Mouse (Mus musculus): ENCODE data around the gene Cyp2c23. TPM values are rescaled to one million over a fixed set of nuclear protein-coding genes. Genes with fewer than 3 reads are reported as not detected.

The Cyp2c23 gene
- total RNA-seq (2021) = not detected
- long read RNA-seq, experiment 1 = 0 reads
- long read RNA-seq, experiment 2 = 0 reads

DNA sequence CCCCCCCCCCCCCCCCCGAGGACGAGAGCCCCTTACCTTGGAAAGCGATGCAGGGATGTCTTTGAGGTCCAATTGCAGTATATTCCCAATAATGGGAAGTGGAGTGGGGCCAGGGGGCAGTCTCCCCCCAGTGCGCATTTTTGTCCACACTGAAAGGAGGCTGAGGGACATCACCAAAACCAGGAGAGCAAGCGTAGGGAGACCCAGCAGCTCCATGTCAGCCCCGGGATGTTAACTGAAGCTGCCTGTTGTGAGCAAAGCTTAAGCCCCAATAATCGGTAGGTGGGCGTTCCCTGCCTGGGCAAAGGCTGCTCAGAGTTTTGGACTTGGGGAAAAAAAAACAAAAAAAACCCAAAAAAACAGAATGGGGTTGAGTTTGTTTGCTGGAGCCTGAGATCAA, at the start of gene Cyp2c23:
Gene Cyp2c23, minus strand, starts transcription at position 237 of the 400 bp plus-strand sequence.
- intact Hi-C loops (cut with DNase I; ENCODE audit: low total_unique reads) = no loop called here
- no peak for DNase-seq

- intact Hi-C loops (cut with DNase I; ENCODE audit: low total_unique reads) = no loop called here
- no peak for DNase-seq
These were observed 48.0 kb upstream of the Cyp2c23 start for GRCm38 (mm10) chr19:44077024-44077423.

DNA sequence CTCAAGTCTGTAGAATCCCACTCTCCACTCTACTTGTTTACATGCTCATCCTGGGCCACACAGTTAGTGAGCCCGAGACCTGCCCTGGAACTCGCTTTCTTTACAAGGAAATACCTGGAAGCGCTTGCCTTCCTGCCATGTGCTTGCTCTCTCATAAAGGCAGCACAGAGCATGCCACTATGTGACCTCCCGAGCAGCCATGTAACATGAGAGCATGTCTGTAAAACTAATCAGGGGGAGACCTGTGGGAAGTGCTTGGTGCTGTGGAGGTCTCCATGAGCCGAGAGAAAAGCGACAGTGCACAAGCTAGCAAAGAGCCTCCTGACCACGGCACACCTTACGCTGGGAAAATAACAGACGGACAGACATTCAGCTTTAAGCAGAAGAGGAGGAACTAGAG, 47.4 kb upstream of the Cyp2c23 start:
- intact Hi-C loops (cut with DNase I; ENCODE audit: low total_unique reads) = no loop called here
- DNase-seq = no peak

DNA sequence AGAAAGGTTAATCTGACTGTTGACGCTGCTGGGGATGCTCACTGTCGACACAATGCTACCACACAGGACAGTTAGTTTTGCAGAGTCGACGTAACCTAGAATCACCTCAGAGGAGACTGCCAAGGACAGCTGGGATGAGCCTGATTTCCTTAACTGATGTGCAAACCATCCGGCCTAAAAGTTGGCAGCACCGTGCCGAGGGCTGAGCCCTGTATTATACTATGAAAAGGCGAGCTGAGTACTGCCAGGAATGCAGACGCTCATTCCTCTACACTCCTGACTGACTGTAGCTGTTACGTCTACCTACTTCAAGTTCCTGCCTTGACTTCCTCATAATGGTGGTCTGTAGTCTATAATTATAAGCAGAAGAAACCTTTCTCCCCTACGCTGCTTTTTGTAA, 46.0 kb upstream of the Cyp2c23 start:
- intact Hi-C loops (cut with DNase I; ENCODE audit: low total_unique reads) = no loop called here
- no peak for DNase-seq

DNA sequence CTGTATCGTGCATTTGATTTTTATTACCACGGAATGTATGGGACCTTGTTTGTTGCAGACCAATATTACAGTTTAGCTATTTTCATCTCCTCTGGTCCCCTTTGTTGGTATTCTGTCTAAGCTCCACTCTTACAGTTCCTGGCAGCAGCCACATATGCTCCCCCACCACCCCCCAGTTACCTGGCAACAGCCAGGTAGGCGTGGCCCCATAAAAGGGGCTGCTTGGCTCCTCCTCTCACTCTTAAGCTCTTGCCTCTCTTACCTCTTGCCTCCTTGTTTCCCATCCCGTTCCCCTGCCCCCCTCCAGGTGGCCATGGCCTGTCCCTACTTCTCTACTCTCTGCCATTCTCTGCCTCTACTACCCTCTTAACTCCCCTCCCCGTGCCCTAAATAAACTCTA, 42.2 kb upstream of the Cyp2c23 start:
- intact Hi-C loops (cut with DNase I; ENCODE audit: low total_unique reads) = no loop called here

GRCm38 (mm10) chr19:44069914-44070232, 40.9 kb upstream of the Cyp2c23 start:
- intact Hi-C loops (cut with DNase I; ENCODE audit: low total_unique reads) = no loop called here
- no peak for DNase-seq

More for the DNA sequence above, 42.2 kb upstream of the Cyp2c23 start:
- no peak for DNase-seq

- intact Hi-C loops (cut with DNase I; ENCODE audit: low total_unique reads) = no loop called here
These were observed 40.3 kb upstream of the Cyp2c23 start, which contains the start of gene Erlin1 for GRCm38 (mm10) chr19:44069121-44069913. TSS of gene Erlin1 (minus strand) at chr19:44069785.

DNA sequence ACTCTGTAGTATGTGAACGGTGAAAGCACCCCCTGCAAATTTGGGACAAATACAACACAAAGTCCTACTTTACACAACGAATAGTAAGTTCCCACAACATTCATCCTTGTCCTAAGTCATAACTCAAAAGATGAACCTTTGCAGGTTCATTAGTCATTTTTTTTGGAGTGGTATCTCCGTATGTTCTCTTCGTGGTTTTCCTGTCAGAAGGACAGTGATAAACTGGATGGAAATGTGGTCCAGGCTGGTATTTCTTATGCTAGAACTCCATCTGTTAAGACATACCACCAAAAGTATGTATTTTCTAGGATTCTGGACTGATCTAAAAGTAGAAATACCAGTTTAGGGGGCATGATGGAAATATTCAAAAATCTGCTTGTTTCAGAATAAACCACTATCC, 39.2 kb upstream of the Cyp2c23 start:
- no peak for DNase-seq
- intact Hi-C loops (cut with DNase I; ENCODE audit: low total_unique reads) = no loop called here

More at GRCm38 (mm10) chr19:44069121-44069913, 40.3 kb upstream of the Cyp2c23 start, which contains the start of gene Erlin1:
- DNase-seq = peak; percentile 91

DNA sequence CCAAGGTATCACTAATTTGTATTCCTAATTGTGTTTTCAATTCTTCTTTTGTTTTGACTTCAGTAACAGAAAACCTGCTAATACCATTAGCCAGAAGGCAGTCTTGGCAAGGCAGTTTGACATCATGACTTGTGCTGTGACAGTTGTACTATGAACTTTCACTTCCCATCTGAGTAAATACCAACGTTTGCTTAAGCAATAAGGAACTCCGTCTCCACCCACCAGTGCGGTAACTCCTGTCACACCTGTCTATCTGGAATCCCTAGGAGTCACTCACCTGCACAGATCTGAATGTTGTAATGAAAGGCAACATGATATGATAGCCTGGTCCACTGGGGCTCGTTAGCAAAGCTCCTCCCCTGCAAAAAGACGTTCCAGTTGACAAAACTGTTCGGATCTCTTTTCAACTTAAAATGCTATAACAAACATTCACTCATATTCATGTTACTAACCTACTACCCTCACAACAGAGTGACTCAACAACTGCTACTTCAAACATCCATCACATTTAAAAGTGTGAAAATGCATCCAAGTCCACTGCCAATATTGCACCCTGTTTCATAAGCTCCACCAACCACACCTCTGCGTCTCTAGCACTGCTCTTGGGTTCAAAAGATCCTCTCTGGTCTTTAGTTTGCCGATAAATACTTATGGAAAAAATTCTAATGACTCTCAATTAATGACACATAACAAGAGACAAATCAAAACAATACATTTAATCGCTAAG, 38.5 kb upstream of the Cyp2c23 start:
- no peak for DNase-seq
- intact Hi-C loops (cut with DNase I; ENCODE audit: low total_unique reads) = no loop called here

DNA sequence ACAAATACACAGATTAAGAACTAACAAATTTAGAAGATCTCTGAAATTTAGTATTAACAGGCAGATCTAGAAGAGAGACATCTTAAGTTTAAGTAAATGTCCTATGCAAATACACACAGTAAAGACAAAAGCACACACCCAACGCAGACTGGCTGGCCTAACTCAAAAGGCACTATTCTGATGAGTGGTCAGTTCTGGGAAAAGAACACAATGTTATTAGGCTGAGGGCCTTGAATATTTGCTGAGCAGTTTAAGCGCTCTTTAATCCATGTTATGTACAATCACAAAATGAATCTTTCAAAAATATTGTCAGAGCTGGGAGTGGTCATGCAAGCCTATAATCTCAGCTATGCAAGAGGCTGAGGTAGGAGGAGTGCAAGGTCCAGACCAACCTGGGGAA, 35.7 kb upstream of the Cyp2c23 start:
- intact Hi-C loops (cut with DNase I; ENCODE audit: low total_unique reads) = no loop called here
- DNase-seq = no peak

DNA sequence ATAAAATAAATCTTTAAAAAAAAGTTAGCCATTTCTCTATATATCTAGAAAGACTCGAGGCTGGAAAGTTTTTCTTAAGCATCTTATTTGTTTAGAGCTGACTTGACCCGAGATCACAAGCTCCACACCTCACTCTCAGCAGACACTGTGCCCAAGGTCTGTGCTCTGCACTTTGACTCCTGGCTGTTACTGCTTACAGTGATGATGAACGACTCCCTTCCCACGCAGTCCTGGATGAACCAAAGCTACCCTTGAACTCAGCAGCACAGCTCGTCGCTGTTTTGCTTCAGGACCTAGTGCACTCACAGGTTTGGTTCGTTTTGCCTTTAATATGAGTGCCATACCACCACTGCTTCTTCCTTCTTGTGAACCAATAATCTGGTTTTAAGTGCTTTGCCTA, 34.8 kb upstream of the Cyp2c23 start:
- intact Hi-C loops (cut with DNase I; ENCODE audit: low total_unique reads) = no loop called here
- DNase-seq = no peak

DNA sequence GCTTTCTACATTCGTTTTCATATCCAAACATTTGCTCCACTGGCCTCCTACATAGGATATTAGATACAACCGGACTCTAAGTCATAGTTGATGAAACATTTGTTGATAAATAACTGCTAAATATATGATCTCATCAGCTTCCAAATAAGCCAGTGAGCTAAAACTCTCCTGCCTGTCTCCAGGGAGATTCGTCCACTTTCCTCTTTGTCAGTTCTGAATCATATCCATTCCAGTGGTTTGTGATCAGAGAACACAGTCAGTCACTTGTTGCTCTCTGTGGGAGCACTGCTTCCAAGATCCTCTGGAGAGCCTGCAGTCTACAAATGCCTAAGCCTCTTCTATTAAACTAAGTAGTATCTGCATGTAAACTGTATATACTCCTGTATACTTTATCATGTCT, 31.2 kb upstream of the Cyp2c23 start:
- intact Hi-C loops (cut with DNase I; ENCODE audit: low total_unique reads) = no loop called here
- DNase-seq = no peak

GRCm38 (mm10) chr19:44055173-44055826, 26.3 kb upstream of the Cyp2c23 start:
- intact Hi-C loops (cut with DNase I; ENCODE audit: low total_unique reads) = no loop called here

DNA sequence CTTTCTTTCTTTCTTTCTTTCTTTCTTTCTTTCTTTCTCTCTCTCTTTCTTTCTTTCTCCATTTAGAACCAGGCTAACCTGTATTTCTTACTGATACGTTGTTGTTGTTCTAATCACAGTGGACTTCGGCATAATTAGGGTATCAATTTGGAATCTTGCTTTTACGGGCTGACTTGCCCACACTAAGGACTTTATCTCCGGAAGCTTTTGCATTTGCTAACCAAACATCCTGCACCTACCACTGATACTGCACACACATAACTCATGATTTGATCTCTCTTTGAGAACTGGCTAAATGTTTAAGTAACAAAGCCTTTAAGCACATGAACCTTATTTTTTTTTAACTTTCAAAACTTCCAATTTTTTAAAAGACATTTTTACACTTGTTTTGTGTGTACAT, 21.4 kb upstream of the Cyp2c23 start:
- intact Hi-C loops (cut with DNase I; ENCODE audit: low total_unique reads) = no loop called here
- DNase-seq = no peak

More at GRCm38 (mm10) chr19:44055173-44055826, 26.3 kb upstream of the Cyp2c23 start:
- DNase-seq = no peak

- intact Hi-C loops (cut with DNase I; ENCODE audit: low total_unique reads) = no loop called here
- DNase-seq = no peak
These were observed 20.3 kb upstream of the Cyp2c23 start for GRCm38 (mm10) chr19:44049282-44049681.

GRCm38 (mm10) chr19:44045847-44046246, 16.8 kb upstream of the Cyp2c23 start:
- intact Hi-C loops (cut with DNase I; ENCODE audit: low total_unique reads) = no loop called here

DNA sequence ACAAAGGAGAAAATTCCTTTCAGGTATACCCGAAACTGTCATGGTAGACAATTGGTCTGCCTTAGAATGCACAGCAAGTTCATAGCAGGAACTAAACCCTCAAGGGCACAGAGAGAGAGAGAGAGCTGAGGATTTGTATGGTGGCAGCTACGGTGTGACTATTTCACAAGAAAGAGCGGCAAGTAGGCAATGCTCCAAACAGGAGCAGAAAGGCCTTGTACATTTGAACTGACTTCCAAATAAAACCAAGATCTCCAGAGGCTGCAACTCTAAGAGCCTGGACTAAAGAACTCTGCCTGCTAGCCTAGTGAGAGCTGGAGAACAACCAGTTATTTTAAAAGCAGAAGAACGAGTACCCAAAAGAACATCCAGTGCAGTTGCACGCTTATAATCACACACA, 13.1 kb upstream of the Cyp2c23 start:
- intact Hi-C loops (cut with DNase I; ENCODE audit: low total_unique reads) = no loop called here
- DNase-seq = no peak

More at GRCm38 (mm10) chr19:44045847-44046246, 16.8 kb upstream of the Cyp2c23 start:
- DNase-seq = no peak

DNA sequence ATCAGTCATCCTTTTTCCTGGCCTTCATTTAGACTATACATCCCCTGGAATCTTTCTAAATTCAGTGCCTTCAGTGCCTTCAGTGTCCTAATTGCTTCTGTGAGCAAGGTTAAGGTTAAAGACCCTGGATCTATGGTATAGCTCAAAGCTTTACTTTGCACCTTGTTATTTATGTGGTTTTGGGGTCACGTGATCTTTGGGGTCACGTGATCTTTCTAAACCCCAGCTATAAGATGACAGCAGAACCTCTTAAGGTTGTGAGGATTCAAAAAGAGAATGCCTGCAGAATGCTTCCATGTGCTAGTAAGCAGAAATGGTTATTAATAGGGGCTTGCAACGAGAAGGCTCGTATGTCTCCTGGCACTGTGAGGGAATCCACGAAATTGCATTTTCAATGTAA, 4.4 kb upstream of the Cyp2c23 start:
- no peak for DNase-seq
- intact Hi-C loops (cut with DNase I; ENCODE audit: low total_unique reads) = no loop called here

DNA sequence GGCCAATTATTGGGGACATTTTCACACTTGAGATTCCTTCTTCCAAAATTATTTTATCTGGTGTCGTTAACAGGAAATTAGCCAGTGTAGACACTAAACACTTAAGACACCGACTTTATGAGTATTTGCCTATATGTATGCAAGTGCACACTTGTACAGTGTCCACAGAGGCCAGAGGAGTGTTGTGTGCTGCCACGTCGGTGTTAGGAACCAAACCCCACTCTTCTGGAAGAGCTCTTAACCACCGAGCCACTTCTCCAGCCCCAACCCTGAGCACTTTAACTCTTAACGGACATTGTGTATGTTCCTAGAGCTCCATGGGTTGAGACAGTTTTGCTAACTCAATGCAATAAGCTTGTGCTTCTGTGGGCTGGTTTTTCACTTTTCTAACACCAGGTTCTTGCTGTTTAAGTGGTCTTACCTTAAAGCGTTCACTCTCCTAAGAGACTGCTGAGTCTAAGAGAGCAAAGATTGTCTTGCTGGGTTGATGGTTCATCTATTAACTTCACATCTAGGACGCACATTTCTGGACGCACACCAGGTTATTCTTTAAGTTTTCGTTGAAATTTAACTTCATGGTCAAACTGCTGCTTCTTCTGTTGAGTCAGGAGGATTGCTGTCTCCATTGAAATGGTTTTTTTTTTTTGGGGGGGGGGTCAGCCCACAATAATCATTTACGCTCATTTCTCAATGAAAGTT, 3.2 kb upstream of the Cyp2c23 start:
- no peak for DNase-seq
- intact Hi-C loops (cut with DNase I; ENCODE audit: low total_unique reads) = no loop called here

GRCm38 (mm10) chr19:44030024-44030423, 1.0 kb upstream of the Cyp2c23 start:
- DNase-seq = no peak
- intact Hi-C loops (cut with DNase I; ENCODE audit: low total_unique reads) = no loop called here
